Mouse (Mus musculus): ENCODE measurements around the gene Adgrl3.

The Adgrl3 gene

GRCm38 (mm10) chr5:81269689-81270088, 249.8 kb downstream of the Adgrl3 start:
- DNase-seq: no peak

GRCm38 (mm10) chr5:81275346-81276047, 255.6 kb downstream of the Adgrl3 start:
- no peak for DNase-seq

GRCm38 (mm10) chr5:81279246-81279645, 259.3 kb downstream of the Adgrl3 start:
- DNase-seq: no peak

GRCm38 (mm10) chr5:81285643-81286042, 265.7 kb downstream of the Adgrl3 start:
- DNase-seq: no peak

GRCm38 (mm10) chr5:81301874-81302273, 281.9 kb downstream of the Adgrl3 start:
- DNase-seq: no peak

- DNase-seq: no peak
Measured at GRCm38 (mm10) chr5:81317406-81318112, 297.6 kb downstream of the Adgrl3 start.

GRCm38 (mm10) chr5:81321276-81321934, 301.5 kb downstream of the Adgrl3 start:
- DNase-seq: no peak

GRCm38 (mm10) chr5:81322064-81322463, 302.1 kb downstream of the Adgrl3 start:
- DNase-seq: no peak

- no peak for DNase-seq
Measured at GRCm38 (mm10) chr5:81326916-81327315, 307.0 kb downstream of the Adgrl3 start.

- no peak for DNase-seq
Measured at GRCm38 (mm10) chr5:81327392-81327791, 307.5 kb downstream of the Adgrl3 start.

- DNase-seq: no peak
Measured at GRCm38 (mm10) chr5:81329571-81329971, 309.6 kb downstream of the Adgrl3 start.

- DNase-seq: no peak
Measured at GRCm38 (mm10) chr5:81344330-81344729, 324.4 kb downstream of the Adgrl3 start.

- DNase-seq: no peak
Measured at GRCm38 (mm10) chr5:81345096-81345435, 325.1 kb downstream of the Adgrl3 start.

GRCm38 (mm10) chr5:81345436-81346131, 325.6 kb downstream of the Adgrl3 start:
- peak in 1 of 2 experiments; percentile 12 for DNase-seq

- no peak for DNase-seq
Measured at GRCm38 (mm10) chr5:81347571-81347970, 327.6 kb downstream of the Adgrl3 start.

GRCm38 (mm10) chr5:81359560-81359959, 339.6 kb downstream of the Adgrl3 start:
- DNase-seq: no peak

- DNase-seq: no peak
Measured at GRCm38 (mm10) chr5:81364198-81364643, 344.3 kb downstream of the Adgrl3 start.

GRCm38 (mm10) chr5:81365250-81365649, 345.3 kb downstream of the Adgrl3 start:
- no peak for DNase-seq

GRCm38 (mm10) chr5:81370126-81370850, 350.4 kb downstream of the Adgrl3 start:
- DNase-seq: no peak

- DNase-seq: peak in 1 of 2 experiments; percentile 20
Measured at GRCm38 (mm10) chr5:81375992-81376391, 356.1 kb downstream of the Adgrl3 start.

- no peak for DNase-seq
Measured at GRCm38 (mm10) chr5:81405582-81406143, 385.7 kb downstream of the Adgrl3 start.

GRCm38 (mm10) chr5:81417326-81417725, 397.4 kb downstream of the Adgrl3 start:
- no peak for DNase-seq
